Mouse (Mus musculus) left cerebral cortex, adult 9 months (tissue): Measurements from ENCODE around the gene Phkb.
"Not testable (repeated sequence)": the region's sequence is repeated elsewhere in the genome, so short reads cannot be mapped to it uniquely, and the experiment has no call there.

Experiments
- DNase-seq, 2 experiments: peaks; one replicate each; pipeline ENCODE4 v3.0.0; 2022; ENCODE audit warnings: low spot score in 2 of 2

Phkb gene

GRCm38 (mm10) chr8:85840657-85841488, at the start of gene Phkb, which contains the start of gene Itfg1:
Phkb (plus strand) TSS chr8:85840959.
Itfg1 (minus strand) TSS chr8:85840921.
- peak; percentile 67 to 86 for DNase-seq

GRCm38 (mm10) chr8:85796392-85796791, 44.4 kb upstream of the Phkb start:
- DNase-seq: not testable (repeated sequence)

GRCm38 (mm10) chr8:85800164-85800563, 40.6 kb upstream of the Phkb start:
- DNase-seq: no peak

GRCm38 (mm10) chr8:85801408-85801807, 39.4 kb upstream of the Phkb start:
- DNase-seq: no peak

GRCm38 (mm10) chr8:85813621-85814020, 27.1 kb upstream of the Phkb start:
- no peak for DNase-seq

GRCm38 (mm10) chr8:85839916-85840656, 673 bp upstream of the Phkb start:
- no peak for DNase-seq

- no peak for DNase-seq
Observed at GRCm38 (mm10) chr8:85841489-85841795, 683 bp downstream of the Phkb start.

GRCm38 (mm10) chr8:85845887-85846286, 5.1 kb downstream of the Phkb start:
- DNase-seq: no peak

- no peak for DNase-seq
Observed at GRCm38 (mm10) chr8:85854220-85855123, 13.7 kb downstream of the Phkb start.

GRCm38 (mm10) chr8:85857227-85857896, 16.6 kb downstream of the Phkb start:
- not testable (repeated sequence) for DNase-seq

GRCm38 (mm10) chr8:85860612-85861011, 19.9 kb downstream of the Phkb start:
- no peak for DNase-seq

GRCm38 (mm10) chr8:85862381-85862780, 21.6 kb downstream of the Phkb start:
- DNase-seq: no peak

- DNase-seq: no peak
Observed at GRCm38 (mm10) chr8:85871660-85872059, 30.9 kb downstream of the Phkb start.

- DNase-seq: no peak
Observed at GRCm38 (mm10) chr8:85877976-85878375, 37.2 kb downstream of the Phkb start.

- no peak for DNase-seq
Observed at GRCm38 (mm10) chr8:85879624-85880023, 38.9 kb downstream of the Phkb start.

- DNase-seq: no peak
Observed at GRCm38 (mm10) chr8:85884811-85885210, 44.1 kb downstream of the Phkb start.

GRCm38 (mm10) chr8:85897636-85898035, 56.9 kb downstream of the Phkb start:
- DNase-seq: no peak

- DNase-seq: no peak
Observed at GRCm38 (mm10) chr8:85924991-85925390, 84.2 kb downstream of the Phkb start.

GRCm38 (mm10) chr8:85925574-85925973, 84.8 kb downstream of the Phkb start:
- DNase-seq: no peak

GRCm38 (mm10) chr8:85926107-85926506, 85.3 kb downstream of the Phkb start:
- DNase-seq: peak; percentile 16 to 27

- no peak for DNase-seq
Observed at GRCm38 (mm10) chr8:85936148-85936547, 95.4 kb downstream of the Phkb start.
